Mouse (Mus musculus) G1E (cell line): Measurements from ENCODE around the gene Rasa2.

Experiments used
- CTCF ChIP-seq: IDR thresholded peaks from 2 replicates; pipeline ENCODE4 v1.5.1; 2012; ENCODE audit warnings: low read depth, low read length, inconsistent platforms, mixed read lengths
- TAL1 ChIP-seq: conservative IDR thresholded peaks from 2 replicates; pipeline ENCODE4 v1.6.1; 2012; ENCODE audit warnings: low read depth, low read length, inconsistent platforms, mixed read lengths

- TF ChIP-seq TAL1: no peak
- TF ChIP-seq CTCF: no peak
Measured at GRCm38 (mm10) chr9:96632073-96632690, 765 bp upstream of the Rasa2 start.
